Mouse (Mus musculus) heart, postnatal 25 days (tissue): ENCODE data around the gene Cacng2. TPM values are rescaled to one million over a fixed set of nuclear protein-coding genes. Genes with fewer than 3 reads are reported as not detected.

Experiments
- DNase-seq: peaks from one replicate; pipeline ENCODE4 v3.0.0; 2022; ENCODE audit warnings: low spot score
- intact Hi-C: fragments of 180-260 bp; cut with DNase I; formaldehyde crosslinking; loops from one replicate; pipeline ENCODE4 v1.15.1; 2025
- total RNA-seq, 2 experiments: library from RNA; stranded (reverse); gene quantifications; 2 replicates each; pipeline ENCODE4 v1.2.3; 2021

The Cacng2 gene
- total RNA-seq, 2 experiments from 2014 or later = not detected

GRCm38 (mm10) chr15:77956404-77956901 is 163.4 kb downstream of the Cacng2 start, which contains the start of gene Foxred2:
Foxred2 (minus strand) TSS chr15:77956722.
- intact Hi-C loops = no loop called here

GRCm38 (mm10) chr15:77955440-77956403 is 164.1 kb downstream of the Cacng2 start:
- no peak for DNase-seq
- intact Hi-C loops = no loop called here

More at GRCm38 (mm10) chr15:77956404-77956901, 163.4 kb downstream of the Cacng2 start, which contains the start of gene Foxred2:
- DNase-seq = peak; percentile 60

- intact Hi-C loops = no loop called here
- no peak for DNase-seq
Observed at GRCm38 (mm10) chr15:77954362-77954761, 165.5 kb downstream of the Cacng2 start.

- no peak for DNase-seq
- intact Hi-C loops = no loop called here
Observed at GRCm38 (mm10) chr15:77952921-77953320, 166.9 kb downstream of the Cacng2 start.

GRCm38 (mm10) chr15:77949061-77949460 is 170.8 kb downstream of the Cacng2 start:
- DNase-seq = no peak
- intact Hi-C loops = no loop called here

- DNase-seq = peak; percentile 19
- intact Hi-C loops = no loop called here
Observed at GRCm38 (mm10) chr15:77945711-77946110, 174.1 kb downstream of the Cacng2 start.

Other genes with a start within 250 kb of the Cacng2 start
- gene Txn2, start 191.0 kb downstream of the Cacng2 start, total RNA-seq = 100 to 1,000 TPM; 278 to 282 TPM
- gene Foxred2, start 163.3 kb downstream of the Cacng2 start, total RNA-seq = under 1 TPM; 0.34 to 0.42 TPM
- 10 to 100 TPM; 69.3 to 69.5 TPM for gene Eif3d, start 149.2 kb downstream of the Cacng2 start, total RNA-seq
- 10 to 100 TPM; 10.2 to 11.2 TPM for gene Ift27, start 54.1 kb upstream of the Cacng2 start, total RNA-seq
- under 1 TPM; 0.64 to 0.91 TPM for gene Pvalb, start 86.4 kb upstream of the Cacng2 start, total RNA-seq
- 1 to 10 TPM; 2.2 to 2.7 TPM for gene Ncf4, start 124.8 kb upstream of the Cacng2 start, total RNA-seq
- 1 to 10 TPM in 1 of 2 experiments, under 1 TPM in 1; 0.89 to 1.4 TPM for gene Csf2rb2, start 185.7 kb upstream of the Cacng2 start, total RNA-seq
- 1 to 10 TPM; 2.5 TPM for gene Csf2rb, start 205.7 kb upstream of the Cacng2 start, total RNA-seq